Mouse (Mus musculus): ENCODE measurements around the gene Slc40a1.

GRCm38 (mm10) chr1:45890173-45890572 is 36.1 kb downstream of the Slc40a1 start, which contains the start of gene Gm5269:
- no peak for TF ChIP-seq GATA1 (IDR thresholded peaks at IDR 0.05; ENCODE audit: borderline replicate concordance, low read length)
- no peak for TF ChIP-seq FLI1 (IDR thresholded peaks at IDR 0.05; ENCODE audit: low read length)
